Mouse (Mus musculus): ENCODE measurements at regions not wholly inside any gene's neighbourhood (a gene's known extent, or its start where the extent isn't known, plus 50 kb on each side); places are given as distances from the start of the nearest gene placed in this dataset.
A peak's percentile ranks its signal among the peaks of the same experiment; 100 is the strongest.
"Not testable (repeated sequence)": the region's sequence is repeated elsewhere in the genome, so short reads cannot be mapped to it uniquely, and the experiment has no call there.

GRCm38 (mm10) chr13:113484159-113484762, 134.1 kb downstream of the Snx18 start:
- no peak for DNase-seq

- DNase-seq: no peak
Observed at GRCm38 (mm10) chr13:113482911-113483310, 135.5 kb downstream of the Snx18 start.

DNA sequence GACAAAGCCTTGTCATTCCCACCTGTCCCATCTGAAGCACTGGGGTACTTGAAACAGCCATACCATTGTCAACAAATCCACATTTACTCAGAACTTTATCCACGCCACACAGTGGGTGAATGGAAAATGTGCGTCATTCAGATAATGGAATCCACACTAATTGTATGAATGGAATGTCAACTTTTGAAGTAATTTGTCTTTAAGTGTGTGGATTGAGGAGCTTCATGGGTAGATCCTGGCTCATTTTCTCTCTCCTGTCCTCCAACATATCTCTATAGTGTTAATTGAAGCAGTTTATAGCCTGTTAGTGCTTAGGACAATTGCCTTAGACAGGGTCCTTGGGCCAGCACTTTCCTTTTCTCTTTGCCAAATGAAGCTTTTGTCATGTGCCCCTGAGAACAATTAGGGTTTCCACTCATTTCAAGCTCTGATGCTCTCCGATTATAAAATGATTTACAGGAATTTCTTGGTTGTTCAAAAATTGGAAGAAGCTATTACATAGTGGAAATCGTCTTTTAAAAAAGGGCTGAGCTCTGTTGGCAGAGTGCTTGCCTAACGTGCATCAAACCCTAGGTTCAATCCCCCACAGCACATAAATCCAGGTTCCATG, 140.4 kb downstream of the Snx18 start:
- no peak for DNase-seq

- no peak for DNase-seq
Observed at GRCm38 (mm10) chr13:113470822-113471557, 147.4 kb downstream of the Snx18 start.

GRCm38 (mm10) chr13:113464190-113465064, 153.9 kb downstream of the Snx18 start:
- DNase-seq: peak; percentile 9

DNA sequence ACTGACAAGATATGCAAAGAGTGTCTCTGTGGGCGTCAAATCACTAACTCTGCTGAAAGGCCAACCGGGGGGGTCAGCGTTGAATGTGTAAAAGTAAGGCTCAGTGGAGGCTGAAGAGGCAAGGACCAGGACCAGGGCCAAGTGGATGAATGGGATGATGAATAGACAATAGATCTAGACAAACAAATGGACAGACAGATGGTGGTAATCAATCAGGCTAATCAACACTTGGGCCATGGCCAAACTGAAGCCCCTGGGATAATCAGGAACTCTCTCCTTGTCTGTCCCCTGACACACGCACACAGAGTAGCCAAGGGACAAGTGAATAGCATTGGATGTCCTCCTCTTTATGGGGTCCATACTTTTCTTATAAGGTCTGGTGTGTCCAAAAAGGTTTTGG, 154.9 kb downstream of the Snx18 start:
- DNase-seq: no peak

- no peak for DNase-seq
Observed at GRCm38 (mm10) chr13:113454490-113455295, 161.7 kb downstream of the BC067074 start.

GRCm38 (mm10) chr13:113448378-113448777, 155.4 kb downstream of the BC067074 start:
- no peak for DNase-seq

GRCm38 (mm10) chr13:113446226-113446625, 153.3 kb downstream of the BC067074 start:
- DNase-seq: no peak

GRCm38 (mm10) chr13:113444481-113444880, 151.5 kb downstream of the BC067074 start:
- not testable (repeated sequence) for DNase-seq

DNA sequence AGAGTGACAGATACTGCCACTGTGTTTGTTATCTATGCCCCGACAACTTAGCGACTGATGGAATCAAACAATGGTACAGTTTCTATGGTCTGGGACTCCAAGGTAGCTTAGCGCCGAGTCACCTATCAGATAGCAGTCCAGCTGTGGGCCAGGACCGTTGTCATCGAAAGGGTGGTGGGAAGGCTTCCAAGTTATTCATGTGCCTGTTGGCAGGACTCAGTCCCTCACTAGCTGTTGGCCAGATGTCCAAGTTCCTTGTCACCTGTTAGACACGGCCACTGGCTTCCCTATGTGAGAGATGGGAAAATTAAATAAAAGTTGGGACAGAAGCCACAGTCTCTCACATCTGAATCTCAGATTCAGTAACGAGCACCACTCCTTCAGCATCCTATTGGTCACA, 150.1 kb downstream of the BC067074 start:
- no peak for DNase-seq

GRCm38 (mm10) chr13:113442169-113442568, 149.2 kb downstream of the BC067074 start:
- no peak for DNase-seq

DNA sequence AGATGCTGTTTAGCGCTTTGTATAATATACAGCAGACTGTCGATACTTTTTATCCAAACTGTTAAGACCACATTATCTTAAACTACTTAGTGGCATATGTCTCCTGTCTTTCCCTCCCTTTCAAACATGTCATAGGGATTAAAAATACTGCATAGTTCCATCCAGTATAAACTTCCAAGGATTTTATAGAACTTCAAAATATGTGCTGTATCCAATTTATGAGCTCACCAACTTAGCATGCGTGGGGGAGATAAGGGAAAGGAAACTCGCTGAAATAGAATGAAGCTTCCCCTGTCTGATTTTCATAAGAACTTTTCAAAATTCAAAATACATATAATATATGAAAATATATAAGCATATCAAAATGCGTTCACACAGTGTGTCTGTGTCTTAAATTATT, 147.2 kb downstream of the BC067074 start:
- no peak for DNase-seq

DNA sequence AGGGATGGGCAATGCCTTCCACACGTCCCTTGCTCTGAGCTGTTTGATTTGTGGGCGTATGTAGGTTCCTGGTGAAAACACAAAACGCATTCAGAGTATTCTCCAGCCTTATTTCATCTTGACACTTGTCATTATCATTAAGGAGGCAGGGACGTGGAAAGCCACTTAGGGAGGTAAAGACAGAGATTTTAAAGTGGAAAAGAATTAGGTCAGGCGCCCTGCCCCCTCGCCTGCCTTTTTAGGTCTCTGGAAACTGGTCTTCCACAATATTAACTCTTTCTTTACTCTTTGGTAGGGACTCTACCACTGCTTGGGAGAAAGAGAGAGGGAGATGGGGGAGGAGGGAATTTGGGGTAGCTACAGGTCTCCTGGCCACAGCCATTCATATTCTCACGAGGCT, 146.6 kb downstream of the BC067074 start:
- DNase-seq: no peak

GRCm38 (mm10) chr13:113438872-113439271, 145.9 kb downstream of the BC067074 start:
- DNase-seq: no peak

GRCm38 (mm10) chr13:113436288-113436687, 143.3 kb downstream of the BC067074 start:
- no peak for DNase-seq

GRCm38 (mm10) chr13:113435117-113435516, 142.2 kb downstream of the BC067074 start:
- DNase-seq: no peak

GRCm38 (mm10) chr13:113433456-113433855, 140.5 kb downstream of the BC067074 start:
- DNase-seq: no peak

- no peak for DNase-seq
Observed at GRCm38 (mm10) chr13:113429615-113430014, 136.7 kb downstream of the BC067074 start.
